Mouse (Mus musculus): ENCODE data around the gene Mtor.

DNA sequence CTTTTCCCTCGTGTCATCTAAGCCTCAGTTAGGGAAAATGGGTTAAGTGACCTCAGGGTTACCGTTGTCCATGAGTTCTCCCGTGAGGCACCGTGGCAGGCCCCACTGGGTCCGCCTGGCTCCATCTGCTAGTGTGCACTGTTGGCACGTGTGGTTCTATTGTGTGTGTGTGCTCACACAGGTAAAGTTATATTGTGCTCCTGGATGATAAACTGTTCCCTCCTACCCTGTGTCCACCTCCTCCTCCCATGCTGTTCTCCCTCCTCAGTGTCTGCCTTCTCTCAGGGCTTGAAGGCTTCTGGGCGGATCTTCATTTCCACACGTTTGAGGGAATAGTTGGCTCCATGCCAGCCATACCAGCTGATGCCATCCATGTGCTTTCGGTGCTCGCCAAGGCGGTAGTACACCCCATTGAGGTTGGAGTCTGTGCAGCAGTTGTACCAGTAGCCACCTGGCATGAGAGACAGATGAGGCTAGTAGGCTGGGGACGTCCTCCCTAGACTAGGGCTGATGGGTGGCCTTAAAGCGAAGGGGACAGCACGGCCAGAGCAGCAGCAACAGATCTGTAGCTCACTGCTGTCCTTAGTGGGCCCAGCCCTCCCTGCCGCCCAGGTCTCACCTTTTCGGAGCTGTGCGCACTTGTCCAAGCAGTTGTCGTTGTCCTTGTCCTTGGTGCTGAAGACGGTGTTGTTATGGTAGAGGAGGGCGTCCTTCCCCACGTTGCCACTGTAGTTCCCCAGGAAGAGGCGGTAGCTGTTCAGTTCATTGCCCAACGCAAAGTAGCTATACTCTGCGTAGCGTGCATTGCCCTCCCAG, 47.7 kb downstream of the Mtor start:
- no peak for TF ChIP-seq RCOR1 (conservative IDR thresholded peaks at IDR 0.05; ENCODE audit: low read depth, low read length)
- no peak for TF ChIP-seq ETS1 (conservative IDR thresholded peaks at IDR 0.05; ENCODE audit: low read depth, low read length)
- TF ChIP-seq NELFE (IDR thresholded peaks at IDR 0.05; ENCODE audit: low read depth, low read length): no peak
- no peak for TF ChIP-seq JUND (conservative IDR thresholded peaks at IDR 0.05; ENCODE audit: low read depth, low read length)
- no peak for TF ChIP-seq SIN3A (IDR thresholded peaks at IDR 0.05; ENCODE audit: low read length)
- TF ChIP-seq MAX (IDR thresholded peaks at IDR 0.05; ENCODE audit: low read length): no peak
- TF ChIP-seq MXI1 (IDR thresholded peaks at IDR 0.05; ENCODE audit: low read depth, low read length): no peak
- TF ChIP-seq POLR2A (IDR thresholded peaks at IDR 0.05; ENCODE audit: low read depth, low read length): no peak
- no peak for TF ChIP-seq KAT2A (IDR thresholded peaks at IDR 0.05; ENCODE audit: insufficient replicate concordance, low read length)
- no peak for TF ChIP-seq EP300 (IDR thresholded peaks at IDR 0.05; ENCODE audit: low read length)
- no peak for TF ChIP-seq CTCF (conservative IDR thresholded peaks at IDR 0.05 in 1 of 2, IDR thresholded peaks at IDR 0.05 in 1 of 2; ENCODE audit: low read depth in 2 of 2, low read length in 2 of 2)
- TF ChIP-seq UBTF (IDR thresholded peaks at IDR 0.05; ENCODE audit: low read depth, low read length): no peak
- no peak for TF ChIP-seq MAZ (IDR thresholded peaks at IDR 0.05; ENCODE audit: low read depth, low read length)
- TF ChIP-seq MEF2A (IDR thresholded peaks at IDR 0.05; ENCODE audit: borderline replicate concordance, low read depth, low read length): no peak

Measured in CH12.LX (cell line).